Mouse (Mus musculus): ENCODE results near the gene Gfod2. TPM values are rescaled to one million over a fixed set of nuclear protein-coding genes. Genes with fewer than 3 reads are reported as not detected.

The Gfod2 gene
- polyA plus RNA-seq, 1 experiment from 2014 or later, result 49.8 TPM

DNA sequence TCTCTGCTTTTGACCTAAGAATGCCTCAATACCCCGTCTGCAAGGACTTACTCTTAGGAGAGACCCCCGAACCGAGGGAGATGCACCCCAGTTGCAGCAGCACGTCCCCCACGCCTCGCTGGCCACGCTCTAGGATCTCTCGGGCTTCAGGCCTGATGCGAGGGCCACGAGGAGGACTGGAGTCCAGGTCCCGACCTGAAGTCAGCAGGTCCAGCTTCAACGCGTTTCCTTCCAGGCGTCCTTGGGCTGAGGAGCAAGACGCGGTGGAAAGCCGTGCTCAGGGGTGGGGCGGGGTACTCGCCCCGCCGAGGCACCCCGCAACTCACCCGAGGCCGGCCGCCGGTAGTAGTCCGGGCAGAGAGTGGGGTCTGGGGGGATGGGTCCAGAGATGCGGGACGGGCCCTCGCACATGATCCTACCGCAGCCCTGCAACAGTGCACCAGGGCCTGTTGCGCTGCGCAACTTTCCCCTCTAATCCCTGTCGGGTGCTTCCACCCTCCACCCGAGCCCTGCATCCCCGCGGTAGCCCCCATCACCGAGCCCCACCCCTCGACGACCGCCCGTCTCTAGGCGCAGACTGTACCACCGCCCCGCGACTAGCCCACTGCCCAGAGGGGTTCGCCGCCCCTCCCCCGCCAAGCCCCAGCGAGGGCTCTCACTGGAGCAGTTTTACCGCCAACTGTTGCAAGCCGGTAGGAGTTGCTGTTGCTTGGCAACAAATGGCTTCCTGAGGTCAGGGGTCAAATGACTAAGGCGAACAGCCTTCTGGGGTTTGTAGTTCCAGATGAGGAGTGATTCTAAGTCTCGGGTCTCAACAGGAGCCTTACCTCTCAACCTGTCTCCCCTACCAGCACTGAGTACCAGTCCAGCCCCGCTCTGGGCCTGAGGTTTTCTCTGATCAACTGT, 50.7 kb downstream of the Gfod2 start, which contains the start of the genes 4933405L10Rik and Enkd1:
TSS of gene 4933405L10Rik (plus strand) at position 158 of the 906 bp plus-strand sequence.
TSS of gene Enkd1 (minus strand) at position 713 of the 906 bp plus-strand sequence.
- Histone ChIP-seq H3K4me1 (replicated peaks) (peaks cover 24% of the 10 kb centered on the region), H3K27ac (peak within 1 kb of the TSS; percentile 94), H3K9me3 (no peaks in the 10 kb centered on the region), H3K36me3 (peaks cover 30% of the 10 kb centered on the region), H3K4me3 (peak within 1 kb of the TSS; percentile 86), H3K27me3 (ENCODE audit: insufficient read depth, poor library complexity, severe bottlenecking) (no peaks in the 10 kb centered on the region)
- peak; percentile 94 for DNase-seq (ENCODE audit: low spot score)
- under 1% methylated on average over 55 of the region's 55 CpGs for WGBS

DNA sequence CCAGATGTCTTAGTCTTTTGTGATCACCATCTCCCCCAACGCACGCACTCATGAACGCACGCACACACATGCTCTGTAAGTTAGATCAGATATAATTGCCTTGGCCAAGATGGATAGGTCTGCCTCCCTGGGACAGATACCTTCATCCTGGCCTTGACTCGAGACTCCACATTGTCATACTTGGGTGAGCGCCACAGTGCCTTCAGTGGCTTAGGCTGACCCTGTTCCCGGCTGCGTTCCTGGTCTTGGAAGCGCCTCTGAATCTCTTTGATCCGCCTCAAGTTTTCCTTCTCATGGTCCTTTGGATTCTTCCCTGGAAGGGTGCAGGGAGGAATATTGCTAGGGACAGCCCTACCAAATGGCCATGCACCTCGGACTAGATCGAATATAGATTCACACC, 52.0 kb downstream of the Gfod2 start:
- no peak for DNase-seq (ENCODE audit: low spot score)
- no peaks in the 10 kb centered on the region for H3K9me3 ChIP-seq
- H3K4me1 ChIP-seq (replicated peaks), result peaks cover 37% of the 10 kb centered on the region
- WGBS, result 80% methylated on average over 12 of the region's 12 CpGs
- H3K4me3 ChIP-seq, result peak overlapping the region; percentile 86
- H3K27ac ChIP-seq, result peak overlapping the region; percentile 94; the same call in 1 of the 2 replicates
- no peaks in the 10 kb centered on the region for H3K27me3 ChIP-seq (ENCODE audit: insufficient read depth, poor library complexity, severe bottlenecking)
- peaks cover 34% of the 10 kb centered on the region for H3K36me3 ChIP-seq

DNA sequence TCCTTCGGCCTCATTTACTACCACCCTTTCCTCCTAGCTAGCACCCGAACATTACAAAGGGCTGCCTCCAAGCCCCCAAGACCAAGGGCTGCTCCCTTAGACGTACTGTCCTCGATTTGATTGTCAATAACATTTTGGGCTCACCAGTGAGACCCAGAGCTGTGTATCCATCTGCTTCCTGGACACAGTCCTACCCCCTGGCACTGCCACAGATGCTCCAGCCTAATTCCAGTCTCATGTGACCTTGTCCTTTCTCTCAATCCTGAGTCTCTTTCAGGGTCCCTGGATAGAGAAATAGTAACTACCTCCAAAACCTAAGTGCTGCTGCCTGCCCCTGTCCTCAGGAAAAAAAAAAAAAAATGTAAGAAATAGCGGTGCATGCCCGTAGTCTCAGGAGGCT, 53.5 kb downstream of the Gfod2 start:
- H3K4me3 ChIP-seq, result no peak overlapping the region
- H3K27me3 ChIP-seq (ENCODE audit: insufficient read depth, poor library complexity, severe bottlenecking), result no peaks in the 10 kb centered on the region
- WGBS, result 91% methylated on average over 6 of the region's 6 CpGs
- peaks cover 34% of the 10 kb centered on the region for H3K36me3 ChIP-seq
- peaks cover 44% of the 10 kb centered on the region for H3K4me1 ChIP-seq (replicated peaks)
- H3K9me3 ChIP-seq, result no peaks in the 10 kb centered on the region
- H3K27ac ChIP-seq, result no peak overlapping the region
- no peak for DNase-seq (ENCODE audit: low spot score)

DNA sequence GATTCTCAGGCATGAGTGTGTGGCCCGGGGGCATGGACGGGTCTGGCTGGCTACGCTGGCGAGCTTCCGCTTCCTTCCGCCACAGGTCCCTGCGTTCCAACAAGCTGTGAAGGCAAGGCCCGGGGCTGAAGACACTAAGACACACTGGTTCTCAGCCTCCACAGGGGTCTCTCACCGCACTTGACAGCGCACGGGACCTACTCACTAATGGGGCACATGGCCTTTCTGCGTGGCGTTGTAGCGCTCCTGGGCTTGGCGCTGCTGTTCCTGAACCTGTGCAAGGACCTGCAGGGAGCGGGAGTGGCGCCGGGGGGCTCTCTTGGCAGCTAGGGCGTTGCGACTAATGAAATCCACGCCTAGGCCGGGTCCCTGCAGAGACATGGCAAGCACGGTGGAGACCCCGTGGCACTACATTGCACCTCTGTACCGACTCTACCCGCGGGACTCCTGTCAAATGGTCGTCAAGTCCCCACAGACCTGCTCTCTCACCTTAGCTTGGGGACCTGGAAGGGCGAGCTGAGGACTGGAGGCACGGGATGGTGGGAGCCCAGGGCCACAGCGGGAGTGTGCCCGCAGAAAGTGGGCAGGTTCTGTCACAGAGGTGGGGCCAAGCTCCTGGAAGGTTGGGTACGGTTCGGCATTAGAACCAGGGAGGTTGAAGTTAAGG, 54.2 kb downstream of the Gfod2 start:
- DNase-seq (ENCODE audit: low spot score), result no peak
- Histone ChIP-seq H3K27ac (no peak overlapping the region), H3K4me1 (replicated peaks) (peaks cover 51% of the 10 kb centered on the region), H3K4me3 (no peak overlapping the region), H3K27me3 (ENCODE audit: insufficient read depth, poor library complexity, severe bottlenecking) (no peaks in the 10 kb centered on the region), H3K36me3 (peaks cover 38% of the 10 kb centered on the region), H3K9me3 (no peaks in the 10 kb centered on the region)
- WGBS, result 95% methylated on average over 34 of the region's 34 CpGs

DNA sequence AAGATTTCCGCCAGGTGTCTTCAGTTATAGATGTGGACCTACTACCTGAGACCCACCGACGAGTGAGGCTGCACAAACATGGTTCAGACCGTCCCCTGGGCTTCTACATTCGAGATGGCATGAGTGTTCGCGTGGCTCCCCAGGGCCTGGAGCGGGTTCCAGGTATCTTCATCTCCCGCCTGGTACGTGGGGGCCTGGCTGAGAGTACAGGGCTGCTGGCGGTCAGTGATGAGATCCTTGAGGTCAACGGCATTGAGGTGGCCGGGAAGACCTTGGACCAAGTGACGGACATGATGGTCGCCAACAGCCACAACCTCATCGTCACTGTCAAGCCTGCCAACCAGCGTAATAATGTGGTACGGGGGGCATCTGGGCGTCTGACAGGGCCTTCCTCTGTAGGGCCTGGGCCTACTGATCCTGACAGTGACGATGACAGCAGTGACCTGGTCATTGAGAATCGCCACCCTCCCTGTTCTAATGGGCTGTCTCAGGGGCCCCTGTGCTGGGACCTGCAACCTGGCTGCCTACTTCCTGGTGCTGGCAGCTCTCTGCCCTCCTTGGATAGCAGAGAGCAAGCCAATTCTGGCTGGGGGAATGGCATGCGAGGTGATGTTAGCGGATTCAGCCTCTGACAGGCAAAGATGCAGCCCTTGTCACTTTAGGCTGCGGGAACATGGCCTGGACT, 55.6 kb downstream of the Gfod2 start:
- DNase-seq (ENCODE audit: low spot score), result no peak
- Histone ChIP-seq H3K27me3 (ENCODE audit: insufficient read depth, poor library complexity, severe bottlenecking) (no peaks in the 10 kb centered on the region), H3K9me3 (no peaks in the 10 kb centered on the region), H3K36me3 (peaks cover 51% of the 10 kb centered on the region), H3K4me3 (peak overlapping the region; percentile 68; the same call in 1 of the 2 replicates), H3K27ac (no peak overlapping the region), H3K4me1 (replicated peaks) (peaks cover 47% of the 10 kb centered on the region)
- WGBS, result 93% methylated on average over 24 of the region's 24 CpGs

DNA sequence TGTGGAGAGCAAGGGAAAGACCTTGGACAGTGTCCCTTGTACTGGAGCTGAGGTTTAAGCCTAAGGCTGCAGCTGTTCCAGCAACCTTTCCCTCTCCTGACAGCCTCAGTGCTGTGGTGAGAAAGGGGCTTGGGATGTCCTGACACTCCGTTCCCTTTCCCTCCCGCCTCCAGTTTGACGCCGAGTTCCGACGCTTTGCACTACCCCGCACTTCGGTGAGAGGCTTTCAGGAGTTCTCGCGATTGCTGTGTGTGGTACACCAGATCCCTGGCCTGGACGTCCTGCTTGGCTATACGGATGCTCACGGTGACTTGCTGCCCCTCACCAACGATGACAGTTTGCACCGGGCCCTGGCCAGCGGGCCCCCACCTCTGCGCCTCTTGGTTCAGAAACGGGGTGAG, 56.5 kb downstream of the Gfod2 start:
- Histone ChIP-seq H3K27me3 (ENCODE audit: insufficient read depth, poor library complexity, severe bottlenecking) (no peaks in the 10 kb centered on the region), H3K27ac (peak overlapping the region; percentile 90), H3K9me3 (no peaks in the 10 kb centered on the region), H3K36me3 (peaks cover 59% of the 10 kb centered on the region), H3K4me1 (replicated peaks) (peaks cover 38% of the 10 kb centered on the region), H3K4me3 (peak overlapping the region; percentile 68)
- WGBS, result 36% methylated on average over 18 of the region's 18 CpGs
- no peak for DNase-seq (ENCODE audit: low spot score)

DNA sequence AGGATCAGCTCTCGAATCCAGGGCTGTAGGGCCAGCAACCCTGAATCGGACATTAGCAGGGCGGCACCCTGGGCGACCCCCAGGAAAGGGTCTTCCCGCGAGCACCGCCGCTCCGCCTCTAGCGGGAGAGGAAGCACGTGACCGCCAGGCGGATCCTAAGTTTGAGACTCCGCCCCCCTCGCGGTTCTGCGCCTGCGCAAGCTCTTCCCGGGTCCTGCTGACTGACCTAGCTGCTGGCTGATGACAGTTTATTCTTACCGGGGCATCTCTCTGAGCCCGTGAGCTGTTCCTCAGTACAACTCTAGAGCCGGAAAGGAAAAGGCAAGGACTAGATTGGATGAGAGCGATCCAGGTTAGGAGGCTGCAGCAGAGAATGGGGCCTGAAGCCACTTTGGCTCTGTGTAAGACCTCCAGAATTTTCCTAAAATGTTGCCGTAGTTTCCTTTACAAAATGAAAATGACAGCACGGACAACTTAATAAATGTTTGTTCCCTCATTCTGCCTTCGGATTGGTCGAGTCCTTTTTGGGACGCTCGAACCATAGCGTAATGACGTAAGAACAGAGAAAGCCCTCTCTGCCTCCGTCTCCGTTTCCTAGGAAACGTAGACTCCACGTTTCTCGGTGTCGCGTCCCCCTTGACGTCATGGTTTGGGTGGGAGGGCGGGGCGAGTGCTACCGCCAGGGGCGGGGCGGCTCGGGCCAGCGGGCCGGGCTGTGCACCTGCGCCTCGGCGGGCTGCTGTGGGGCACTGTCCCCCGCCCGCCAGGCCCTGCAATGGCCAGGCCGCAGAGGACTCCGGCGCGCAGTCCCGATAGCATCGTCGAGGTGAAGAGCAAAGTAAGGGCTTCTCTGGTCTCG, 57.3 kb downstream of the Gfod2 start, which contains the start of the genes Acd and Pard6a:
TSS of gene Acd (minus strand) at position 137 of the 859 bp plus-strand sequence.
TSS of gene Pard6a (plus strand) at position 183 of the 859 bp plus-strand sequence.
- Histone ChIP-seq H3K4me1 (replicated peaks) (peaks cover 30% of the 10 kb centered on the region), H3K4me3 (peak within 1 kb of the TSS; percentile 68), H3K9me3 (no peaks in the 10 kb centered on the region), H3K27me3 (ENCODE audit: insufficient read depth, poor library complexity, severe bottlenecking) (no peaks in the 10 kb centered on the region), H3K36me3 (peaks cover 67% of the 10 kb centered on the region), H3K27ac (peak within 1 kb of the TSS; percentile 90)
- WGBS, result under 1% methylated on average over 60 of the region's 60 CpGs
- DNase-seq (ENCODE audit: low spot score), result peak; percentile 98

GRCm38 (mm10) chr8:105700566-105700965, 57.9 kb downstream of the Gfod2 start:
- no peak for DNase-seq (ENCODE audit: low spot score)
- peak overlapping the region; percentile 68 for H3K4me3 ChIP-seq
- H3K9me3 ChIP-seq, result no peaks in the 10 kb centered on the region
- no peaks in the 10 kb centered on the region; the same call in 1 of the 2 replicates for H3K27me3 ChIP-seq (ENCODE audit: insufficient read depth, poor library complexity, severe bottlenecking)
- H3K36me3 ChIP-seq, result peaks cover 69% of the 10 kb centered on the region
- 0% methylated on average over 21 of the region's 21 CpGs for WGBS
- H3K27ac ChIP-seq, result peak overlapping the region; percentile 90
- peaks cover 27% of the 10 kb centered on the region for H3K4me1 ChIP-seq (replicated peaks)

DNA sequence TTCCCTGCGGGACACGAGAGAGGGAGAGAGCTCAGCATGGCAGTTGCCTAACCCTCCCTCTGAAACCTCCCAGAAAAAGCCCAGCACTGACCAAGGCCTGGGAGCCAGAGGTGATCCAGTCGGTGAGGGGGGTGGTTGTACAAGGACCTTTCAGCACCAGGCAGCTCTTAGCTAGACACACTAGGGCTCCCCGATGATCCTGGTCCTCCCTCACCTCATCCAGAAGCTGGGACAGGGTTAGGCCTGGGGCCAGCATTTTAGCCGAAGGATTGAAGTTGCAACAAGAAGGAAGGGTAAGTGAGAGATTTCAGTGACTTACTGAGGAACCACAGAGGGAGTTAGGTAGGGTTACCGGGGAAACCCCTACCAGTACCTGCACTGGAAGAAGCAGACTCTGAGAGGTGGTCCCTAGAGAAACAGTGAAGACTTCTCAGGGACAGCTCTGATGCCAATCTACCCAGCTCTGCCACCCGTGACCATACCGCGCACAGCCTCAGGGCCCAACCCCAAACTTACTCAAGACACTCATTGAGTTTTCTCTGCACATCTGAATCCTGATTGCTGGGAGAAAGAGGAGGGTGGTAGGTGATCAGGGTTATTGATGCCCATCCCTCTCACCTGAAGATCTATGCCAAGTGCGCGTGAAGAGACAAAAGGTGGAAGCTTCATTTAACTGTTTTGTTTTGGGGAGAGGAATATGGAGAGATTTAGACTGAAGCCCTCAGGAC, 58.8 kb downstream of the Gfod2 start:
- peak overlapping the region; percentile 68 for H3K4me3 ChIP-seq
- H3K9me3 ChIP-seq, result no peaks in the 10 kb centered on the region
- WGBS, result 90% methylated on average over 11 of the region's 11 CpGs
- peaks cover 62% of the 10 kb centered on the region for H3K36me3 ChIP-seq
- peaks cover 9% of the 10 kb centered on the region for H3K27me3 ChIP-seq (ENCODE audit: insufficient read depth, poor library complexity, severe bottlenecking)
- no peak overlapping the region for H3K27ac ChIP-seq
- DNase-seq (ENCODE audit: low spot score), result no peak
- peaks cover 33% of the 10 kb centered on the region for H3K4me1 ChIP-seq (replicated peaks)

GRCm38 (mm10) chr8:105698734-105699133, 59.7 kb downstream of the Gfod2 start:
- peaks cover 43% of the 10 kb centered on the region for H3K4me1 ChIP-seq (replicated peaks)
- DNase-seq (ENCODE audit: low spot score), result no peak
- no peak overlapping the region for H3K27ac ChIP-seq
- H3K36me3 ChIP-seq, result peaks cover 53% of the 10 kb centered on the region
- H3K9me3 ChIP-seq, result no peaks in the 10 kb centered on the region
- 92% methylated on average over 5 of the region's 5 CpGs for WGBS
- H3K27me3 ChIP-seq (ENCODE audit: insufficient read depth, poor library complexity, severe bottlenecking), result peaks cover 17% of the 10 kb centered on the region
- no peak overlapping the region for H3K4me3 ChIP-seq

DNA sequence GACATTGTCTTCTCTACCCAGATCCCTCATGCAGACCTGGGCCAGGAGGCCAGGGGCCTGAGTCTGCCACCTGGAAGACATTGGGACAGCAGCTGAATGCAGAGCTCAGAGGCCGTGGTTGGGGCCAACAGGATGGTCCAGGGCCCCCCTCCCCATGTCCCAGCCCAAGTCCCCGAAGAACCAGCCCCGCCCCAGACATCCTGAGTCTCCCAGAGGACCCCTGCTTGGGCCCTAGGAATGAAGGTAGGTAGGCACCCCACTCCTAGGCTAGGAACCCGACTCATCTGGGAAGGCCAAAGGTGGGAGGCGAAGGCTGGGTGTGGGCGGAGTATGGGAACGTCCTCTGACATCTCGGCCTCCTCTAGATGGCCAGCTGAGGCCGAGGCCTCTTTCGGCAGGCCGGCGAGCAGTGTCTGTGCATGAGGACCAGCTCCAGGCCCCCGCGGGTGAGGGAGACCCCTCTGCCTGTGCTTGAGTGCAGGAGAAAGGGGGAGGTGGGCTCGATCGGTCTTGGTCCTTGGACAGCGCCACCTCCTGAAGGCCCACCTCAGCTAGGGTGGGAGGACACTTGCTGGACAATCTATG, 61.2 kb downstream of the Gfod2 start:
- H3K27me3 ChIP-seq (ENCODE audit: insufficient read depth, poor library complexity, severe bottlenecking), result peaks cover 17% of the 10 kb centered on the region
- WGBS, result 93% methylated on average over 17 of the region's 17 CpGs

More for the DNA sequence above, 61.2 kb downstream of the Gfod2 start:
- peaks cover 46% of the 10 kb centered on the region for H3K36me3 ChIP-seq
- no peak overlapping the region for H3K27ac ChIP-seq
- peaks cover 40% of the 10 kb centered on the region for H3K4me1 ChIP-seq (replicated peaks)
- no peak overlapping the region for H3K4me3 ChIP-seq
- peaks cover 5% of the 10 kb centered on the region; the same call in 1 of the 2 replicates for H3K9me3 ChIP-seq
- DNase-seq (ENCODE audit: low spot score), result no peak

Data from hindbrain, embryonic 10.5 days (tissue).